Mouse (Mus musculus) thymus, adult 2 months (tissue): ENCODE measurements at regions not wholly inside any gene's neighbourhood (a gene's known extent, or its start where the extent isn't known, plus 50 kb on each side); places are given as distances from the start of the nearest gene placed in this dataset.

Experiments used
- CTCF ChIP-seq: fragments of 200-500 bp; IDR thresholded peaks from 2 replicates; pipeline ENCODE4 v1.5.1; 2012; ENCODE audit warnings: mild to moderate bottlenecking, control low read depth, low read length, moderate library complexity, borderline replicate concordance; ENCODE audit not compliant: control insufficient read depth, poor library complexity, insufficient read depth; ENCODE audit errors: extremely low read depth
- POLR2A ChIP-seq: fragments of 200-500 bp; IDR thresholded peaks from 2 replicates; pipeline ENCODE4 v1.6.1; 2012; ENCODE audit warnings: mild to moderate bottlenecking, low read length, control low read depth, moderate library complexity; ENCODE audit not compliant: control insufficient read depth, poor library complexity, insufficient read depth; ENCODE audit errors: extremely low read depth

DNA sequence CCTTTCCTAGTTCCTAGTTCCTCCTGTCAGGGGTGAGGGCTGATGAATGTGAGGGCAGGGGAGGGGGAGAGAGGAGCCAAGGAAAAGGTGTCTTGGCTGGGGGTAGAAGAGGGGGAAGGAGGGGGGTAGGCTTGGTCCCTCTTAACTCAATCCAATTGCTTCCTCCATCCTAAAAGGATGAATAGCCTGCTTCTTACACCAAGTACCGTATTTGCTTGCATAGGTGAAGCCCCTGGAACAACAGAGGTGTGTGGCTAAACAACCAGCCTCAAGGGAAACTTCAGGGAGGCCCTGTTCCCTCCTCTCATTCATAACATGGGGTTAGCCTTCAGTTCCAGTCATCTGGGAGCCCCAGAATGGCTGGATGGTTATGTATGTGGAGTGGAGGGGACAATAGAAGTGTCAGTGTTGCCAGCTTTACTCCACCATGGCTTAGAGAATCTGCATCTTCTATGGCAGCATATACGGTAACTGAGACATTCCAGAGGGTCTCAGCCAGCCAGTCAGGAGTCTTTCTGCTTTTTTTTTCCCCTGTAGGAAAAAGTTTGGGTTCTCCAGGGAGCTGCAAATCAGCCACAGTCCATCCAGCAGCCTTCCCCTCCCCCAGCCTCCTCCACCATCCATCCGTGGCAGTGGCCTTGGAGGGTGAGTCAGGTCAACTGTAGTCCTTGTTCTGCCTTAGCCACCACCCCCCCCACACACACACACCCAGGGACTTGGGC is 100.2 kb upstream of the Ccnd2 start:
- TF ChIP-seq POLR2A (no peak), CTCF (no peak)
